Mouse (Mus musculus): ENCODE measurements around the gene Smap2. TPM values are rescaled to one million over a fixed set of nuclear protein-coding genes. Genes with fewer than 3 reads are reported as not detected.

Gene Smap2
- polyA plus RNA-seq, 1 experiment = 14.1 TPM

DNA sequence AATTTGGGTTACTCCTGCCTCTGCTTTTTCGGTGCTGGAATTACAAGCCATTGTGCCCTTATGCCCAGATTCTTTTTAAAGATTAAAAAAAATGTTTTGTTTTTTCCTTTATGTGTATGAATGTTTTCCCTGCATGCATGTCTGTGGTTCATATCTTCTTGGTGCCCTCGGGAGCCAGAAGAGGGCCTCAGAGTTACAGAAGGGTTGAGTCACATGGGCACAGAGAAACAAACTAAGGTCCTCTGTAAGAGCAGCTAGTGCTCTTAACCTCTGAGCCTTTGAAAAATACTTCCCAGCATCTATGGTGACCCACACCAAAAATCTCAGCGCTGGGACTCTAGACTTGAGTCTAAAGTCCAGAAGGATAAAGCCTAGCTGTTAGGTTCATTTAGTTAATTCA, 91.7 kb downstream of the Smap2 start:
- no peak for TF ChIP-seq CTCF (IDR thresholded peaks at IDR 0.05; ENCODE audit: control insufficient read depth, insufficient read depth, insufficient replicate concordance, low read depth, low read length)
- TF ChIP-seq POLR2A (IDR thresholded peaks at IDR 0.05; ENCODE audit: control insufficient read depth, low read depth, low read length) = no peak
- Histone ChIP-seq H3K36me3 (ENCODE audit: control insufficient read depth, insufficient read depth, low read length) (0 out of 2 replicates have a peak, but pooled peaks cover 3% of the 10 kb centered on the region), H3K4me1 (ENCODE audit: control insufficient read depth, insufficient read depth, low read length) (no peaks in the 10 kb centered on the region; the same call in 1 of the 2 replicates), H3K27me3 (ENCODE audit: control insufficient read depth, insufficient read depth, low read length) (no peaks in the 10 kb centered on the region), H3K4me3 (ENCODE audit: control insufficient read depth, low read depth, low read length) (no peak overlapping the region), H3K27ac (ENCODE audit: control insufficient read depth, insufficient read depth, low read depth, low read length) (peak overlapping the region; percentile 75; the same call in 1 of the 2 replicates)

- peak within 1 kb of the TSS; percentile 97 for H3K4me3 ChIP-seq (ENCODE audit: control insufficient read depth, low read depth, low read length)
- H3K27ac ChIP-seq (ENCODE audit: control insufficient read depth, insufficient read depth, low read depth, low read length) = peak within 1 kb of the TSS; percentile 86
- TF ChIP-seq CTCF (IDR thresholded peaks at IDR 0.05; ENCODE audit: control insufficient read depth, insufficient read depth, insufficient replicate concordance, low read depth, low read length) (no peak), POLR2A (IDR thresholded peaks at IDR 0.05; ENCODE audit: control insufficient read depth, low read depth, low read length) (peak; percentile 95)
- no peaks in the 10 kb centered on the region for H3K27me3 ChIP-seq (ENCODE audit: control insufficient read depth, insufficient read depth, low read length)
- H3K36me3 ChIP-seq (ENCODE audit: control insufficient read depth, insufficient read depth, low read length) = 0 out of 2 replicates have a peak, but pooled peaks cover 3% of the 10 kb centered on the region
- no peaks in the 10 kb centered on the region for H3K4me1 ChIP-seq (ENCODE audit: control insufficient read depth, insufficient read depth, low read length)
These were observed 92.3 kb downstream of the Smap2 start, which contains the start of gene Exo5 for GRCm38 (mm10) chr4:120924554-120925299. TSS of gene Exo5 (minus strand) at chr4:120925017.

DNA sequence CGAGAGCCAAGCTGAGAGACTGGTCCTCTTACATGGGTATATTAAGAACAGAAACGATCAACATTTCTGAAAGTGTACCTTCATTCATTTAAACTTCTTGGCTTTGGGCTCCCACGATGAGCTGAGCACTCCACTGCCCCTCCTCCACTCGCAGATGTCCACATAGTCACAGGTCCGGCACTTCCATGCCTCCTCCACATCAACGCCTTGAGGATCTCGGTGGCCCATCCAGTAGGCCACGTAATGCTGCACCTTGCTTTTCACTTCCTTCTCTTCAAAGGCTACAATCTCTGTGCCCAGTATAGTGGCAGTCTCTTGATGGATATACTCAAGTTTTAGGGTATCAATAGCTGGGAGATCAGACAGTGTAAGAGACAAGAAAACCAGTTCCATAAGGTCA, 95.6 kb downstream of the Smap2 start:
- H3K27me3 ChIP-seq (ENCODE audit: control insufficient read depth, insufficient read depth, low read length) = no peaks in the 10 kb centered on the region
- H3K36me3 ChIP-seq (ENCODE audit: control insufficient read depth, insufficient read depth, low read length) = 0 out of 2 replicates have a peak, but pooled peaks cover 3% of the 10 kb centered on the region
- H3K4me3 ChIP-seq (ENCODE audit: control insufficient read depth, low read depth, low read length) = no peak overlapping the region
- TF ChIP-seq POLR2A (IDR thresholded peaks at IDR 0.05; ENCODE audit: control insufficient read depth, low read depth, low read length) = no peak
- TF ChIP-seq CTCF (IDR thresholded peaks at IDR 0.05; ENCODE audit: control insufficient read depth, insufficient read depth, insufficient replicate concordance, low read depth, low read length) = no peak
- no peak overlapping the region for H3K27ac ChIP-seq (ENCODE audit: control insufficient read depth, insufficient read depth, low read depth, low read length)
- no peaks in the 10 kb centered on the region for H3K4me1 ChIP-seq (ENCODE audit: control insufficient read depth, insufficient read depth, low read length)

Other genes starting within 250 kb of the Smap2 start
- gene Nfyc, start 185.7 kb downstream of the Smap2 start, polyA plus RNA-seq (2012; rRNA removed) = 60.9 and 70.3 TPM in 2 replicates
- 3.3 and 4.0 TPM in 2 replicates for gene Rims3, start 162.4 kb downstream of the Smap2 start, polyA plus RNA-seq (2012; rRNA removed)
- gene Exo5, start 92.2 kb downstream of the Smap2 start, polyA plus RNA-seq (2012; rRNA removed) = 10.6 and 10.9 TPM in 2 replicates
- gene Zfp69, start 65.5 kb downstream of the Smap2 start, polyA plus RNA-seq (2012; rRNA removed) = 1.8 and 2.4 TPM in 2 replicates
- 0.04 and 0.10 TPM in 2 replicates for gene Col9a2, start 22.1 kb upstream of the Smap2 start, polyA plus RNA-seq (2012; rRNA removed)
- gene Zmpste24, start 81.0 kb upstream of the Smap2 start, polyA plus RNA-seq (2012; rRNA removed) = 6.3 and 7.8 TPM in 2 replicates
- gene Tmco2, start 92.0 kb upstream of the Smap2 start, polyA plus RNA-seq (2012; rRNA removed) = 418 and 582 TPM in 2 replicates
- gene Rlf, start 197.8 kb upstream of the Smap2 start, polyA plus RNA-seq (2012; rRNA removed) = 3.9 and 4.7 TPM in 2 replicates